Mouse (Mus musculus) midbrain, postnatal 0 days (tissue): ENCODE results near the gene Col3a1. TPM values are rescaled to one million over a fixed set of nuclear protein-coding genes. Genes with fewer than 3 reads are reported as not detected.

Experiments used
- ATAC-seq: fragments of 200-750 bp; cut with Nextera tagmentation; 2 replicates; pipeline ENCODE4 v1.8.0; 2017; ENCODE audit warnings: moderate number of reproducible peaks, mild to moderate bottlenecking, moderate TSS enrichment, moderate library complexity; ENCODE audit not compliant: low FRiP score
- DNase-seq: peaks from one replicate; pipeline ENCODE4 v3.0.0-alpha.2; 2015; ENCODE audit warnings: low spot score
- H3K27ac ChIP-seq: fragments of 300-500 bp; sonication (generic); 2 replicates; pipeline ENCODE4 v1.5.1; 2014; ENCODE audit warnings: low read depth, mild to moderate bottlenecking, low read length, mixed read lengths
- H3K27me3 ChIP-seq: fragments of 300-500 bp; sonication (generic); 2 replicates; pipeline ENCODE4 v1.6.1; 2014; ENCODE audit warnings: low read length, control low read depth, mixed read lengths; ENCODE audit not compliant: insufficient read depth
- H3K36me3 ChIP-seq: fragments of 300-500 bp; sonication (generic); 2 replicates; pipeline ENCODE4 v1.6.1; 2014; ENCODE audit warnings: low read length, control low read depth, mixed read lengths; ENCODE audit not compliant: insufficient read depth
- H3K4me1 ChIP-seq: fragments of 300-500 bp; sonication (generic); 2 replicates; pipeline ENCODE4 v1.6.1; 2014; ENCODE audit warnings: mild to moderate bottlenecking, control low read depth, antibody characterized with exemption, low read length, mixed read lengths; ENCODE audit not compliant: insufficient read depth
- H3K4me2 ChIP-seq: fragments of 300-500 bp; sonication (generic); 2 replicates; pipeline ENCODE4 v1.6.1; 2014; ENCODE audit warnings: low read depth, mild to moderate bottlenecking, low read length, mixed read lengths; ENCODE audit not compliant: poor library complexity, severe bottlenecking
- H3K4me3 ChIP-seq: fragments of 300-500 bp; sonication (generic); 2 replicates; pipeline ENCODE4 v1.5.1; 2014; ENCODE audit warnings: low read depth, mild to moderate bottlenecking, low read length, moderate library complexity
- H3K9ac ChIP-seq: fragments of 300-500 bp; sonication (generic); replicated peaks from 2 replicates; pipeline ENCODE4 v1.6.1; 2014; ENCODE audit warnings: mild to moderate bottlenecking, low read length, moderate library complexity, mixed read lengths; ENCODE audit not compliant: poor library complexity, severe bottlenecking
- H3K9me3 ChIP-seq: fragments of 300-500 bp; sonication (generic); 2 replicates; pipeline ENCODE4 v1.6.1; 2016; ENCODE audit warnings: low read length, control low read depth
- CTCF ChIP-seq: IDR thresholded peaks from 2 replicates; pipeline ENCODE4 v1.5.1; 2016; ENCODE audit warnings: antibody characterized with exemption, mild to moderate bottlenecking
- WGBS: fragments of 180-500 bp; shearing (Covaris S2); extraction: QIAGEN DNeasy Blood & Tissue Kit; methylation state at CpG from one replicate; pipeline ENCODE4 v1.1.7; 2014; 5-methylcytosine and 5-hydroxymethylcytosine counted together
- microRNA-seq: library from miRNA; unstranded; fragments of <30 nt; microRNA quantifications from one replicate; pipeline ENCODE4, GENCODE M21; 2016; ENCODE audit warnings: borderline number of aligned reads
- polyA plus RNA-seq: library from polyadenylated mRNA; unstranded; fragments of >200 nt; fragmentation: Nextera tagmentation; extraction: Ambion mirVana; gene quantifications from 2 replicates; pipeline ENCODE4 v1.2.1, GENCODE M21; 2015
- total RNA-seq: library from RNA; depleted of rRNA; stranded (reverse); fragments of >200 nt; gene quantifications from 2 replicates; pipeline ENCODE4 v1.2.3, GENCODE M21; 2014; rRNA removed

Col3a1 gene
- total and polyA plus RNA-seq, 2 experiments from 2014 or later: 95.9 to 124 TPM

DNA sequence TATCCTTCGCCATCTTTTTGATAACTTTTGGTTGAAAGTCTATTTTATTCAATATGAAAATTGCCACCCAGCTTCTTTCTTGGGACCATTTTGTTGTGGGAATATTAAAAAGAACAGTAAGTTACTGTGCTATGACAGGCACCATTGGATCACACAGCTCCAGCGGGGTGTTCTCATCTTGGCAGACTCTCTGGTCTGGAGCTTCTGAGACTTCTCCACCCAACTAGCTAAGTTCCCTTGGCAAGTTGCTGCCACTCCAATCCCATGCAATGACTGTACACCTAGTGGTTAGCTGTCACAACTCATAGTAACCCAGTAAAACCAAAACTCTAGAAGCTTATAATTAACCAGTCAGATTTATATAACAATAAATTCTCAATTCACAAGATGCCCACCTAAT lies 51.9 kb downstream of the Col3a1 start:
- no peaks in the 10 kb centered on the region for H3K4me1 ChIP-seq
- ATAC-seq (no peak), DNase-seq (no peak)
- no peak overlapping the region for H3K4me3 ChIP-seq
- no peak overlapping the region for H3K27ac ChIP-seq
- no peaks in the 10 kb centered on the region for H3K36me3 ChIP-seq
- TF ChIP-seq CTCF: no peak
- H3K27me3 ChIP-seq: no peaks in the 10 kb centered on the region
- no peaks in the 10 kb centered on the region for H3K9me3 ChIP-seq
- 96% methylated on average over 2 of the region's 2 CpGs for WGBS
- H3K9ac ChIP-seq: no peak overlapping the region
- H3K4me2 ChIP-seq: no peak overlapping the region

DNA sequence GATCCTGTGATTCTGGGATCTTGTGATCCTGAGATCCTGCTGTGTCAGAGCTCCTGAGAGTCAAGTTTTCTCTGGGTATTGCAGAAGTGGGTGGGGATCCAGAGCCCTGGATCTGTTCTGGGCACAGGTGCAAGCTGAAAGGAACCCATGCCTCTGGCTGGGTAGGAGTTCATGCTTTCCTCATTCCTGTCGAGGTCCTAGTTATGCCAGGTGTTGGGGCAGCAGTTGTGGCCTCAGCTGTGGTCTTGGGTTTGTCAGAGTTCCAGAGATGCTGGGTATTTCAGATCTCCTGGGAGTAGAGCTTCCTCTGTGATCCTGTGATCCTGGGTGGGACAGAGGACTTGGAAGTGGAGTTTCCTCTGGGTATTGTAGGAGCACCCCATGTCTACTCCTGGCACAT lies 54.1 kb downstream of the Col3a1 start:
- Histone ChIP-seq H3K4me1 (no peaks in the 10 kb centered on the region), H3K36me3 (no peaks in the 10 kb centered on the region), H3K4me3 (no peak overlapping the region), H3K9me3 (no peaks in the 10 kb centered on the region), H3K4me2 (no peak overlapping the region), H3K27me3 (no peaks in the 10 kb centered on the region), H3K9ac (no peak overlapping the region), H3K27ac (no peak overlapping the region)
- no peak for TF ChIP-seq CTCF
- 87% methylated on average over 1 of the region's 1 CpGs for WGBS
- no peak for ATAC-seq
- no peak for DNase-seq

DNA sequence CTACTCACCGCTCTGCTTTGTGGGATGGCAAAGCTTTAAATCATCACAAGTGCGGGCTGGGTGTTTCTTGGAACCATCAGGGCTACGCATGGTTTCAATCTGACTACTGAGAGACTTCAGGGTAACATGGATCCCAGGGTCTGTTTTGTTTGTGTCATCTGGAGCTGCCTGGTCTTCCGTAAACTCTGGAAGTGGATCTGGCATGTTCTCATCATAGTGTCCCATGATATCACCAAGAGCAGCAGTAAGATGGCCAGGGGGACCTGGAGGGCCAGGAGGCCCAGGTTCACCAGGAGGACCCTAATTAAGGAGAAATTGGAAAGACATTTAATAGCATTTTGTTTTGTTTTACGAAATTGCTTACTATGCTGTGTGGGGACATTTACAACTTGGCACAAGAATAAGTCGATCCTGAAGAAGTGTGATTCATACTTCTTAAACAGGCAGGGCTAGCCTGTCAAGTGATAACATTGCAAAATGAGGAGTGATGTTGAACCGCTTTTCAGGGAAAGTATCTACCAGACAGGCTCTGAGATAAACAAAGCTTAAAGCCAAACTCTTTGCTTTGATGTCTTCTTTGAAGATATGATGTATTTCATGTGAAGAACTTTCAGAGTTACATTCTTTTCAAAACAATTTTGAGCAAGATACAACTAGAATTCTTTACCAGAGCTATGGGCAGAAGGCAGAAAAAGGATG lies 68.8 kb downstream of the Col3a1 start:
- ATAC-seq (no peak), DNase-seq (no peak)
- no peak overlapping the region for H3K4me3 ChIP-seq
- no peak overlapping the region for H3K9ac ChIP-seq
- H3K9me3 ChIP-seq: no peaks in the 10 kb centered on the region
- no peak overlapping the region for H3K27ac ChIP-seq
- no peaks in the 10 kb centered on the region for H3K27me3 ChIP-seq
- no peaks in the 10 kb centered on the region for H3K36me3 ChIP-seq
- no peak overlapping the region for H3K4me2 ChIP-seq
- H3K4me1 ChIP-seq: no peaks in the 10 kb centered on the region
- TF ChIP-seq CTCF: no peak
- WGBS: 88% methylated on average over 7 of the region's 7 CpGs

DNA sequence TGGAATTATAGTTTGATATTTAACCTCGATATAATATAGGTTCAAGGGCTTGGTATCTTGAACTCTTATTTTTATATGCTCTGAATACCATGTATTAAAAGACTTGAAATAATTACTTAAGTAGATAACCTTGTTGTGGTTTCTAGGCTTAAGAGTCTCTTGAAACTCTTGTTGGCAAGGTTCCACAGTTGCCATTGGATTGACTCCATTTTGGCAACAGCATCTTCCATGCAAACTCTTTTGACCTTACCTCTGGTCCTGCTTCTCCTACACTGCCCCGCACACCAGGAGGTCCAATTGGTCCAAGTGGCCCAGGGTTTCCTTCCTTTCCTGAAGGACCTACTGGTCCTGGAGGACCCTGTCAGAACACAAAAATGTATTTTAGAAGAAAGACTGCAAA lies 70.5 kb downstream of the Col3a1 start:
- no peak for DNase-seq
- no peaks in the 10 kb centered on the region for H3K36me3 ChIP-seq
- 97% methylated on average over 2 of the region's 2 CpGs for WGBS
- H3K4me1 ChIP-seq: no peaks in the 10 kb centered on the region
- ATAC-seq: no peak
- no peaks in the 10 kb centered on the region for H3K9me3 ChIP-seq
- H3K27ac ChIP-seq: no peak overlapping the region
- no peak overlapping the region for H3K4me3 ChIP-seq
- H3K27me3 ChIP-seq: no peaks in the 10 kb centered on the region
- no peak overlapping the region for H3K4me2 ChIP-seq
- no peak for TF ChIP-seq CTCF
- H3K9ac ChIP-seq: no peak overlapping the region

Small RNA genes within 50 kb of the gene (microRNA-seq; reads per million reads assigned to microRNA genes)
- gene Gm47302: not detected

Other genes with a start within 250 kb of the Col3a1 start
- gene Col5a2, start 191.7 kb downstream of the Col3a1 start, total RNA-seq: 19.8 and 23.8 TPM in 2 replicates
- gene Col5a2, start 191.7 kb downstream of the Col3a1 start, polyA plus RNA-seq: 6.5 and 6.8 TPM in 2 replicates